Mouse (Mus musculus) liver, adult (tissue): Measurements from ENCODE around the gene Zfp708.

Experiments used
- GATA4 ChIP-seq: IDR thresholded peaks from 2 replicates; pipeline ENCODE4 v1.6.1; 2014; ENCODE audit warnings: mild to moderate bottlenecking, low read length; ENCODE audit not compliant: insufficient replicate concordance

The Zfp708 gene

DNA sequence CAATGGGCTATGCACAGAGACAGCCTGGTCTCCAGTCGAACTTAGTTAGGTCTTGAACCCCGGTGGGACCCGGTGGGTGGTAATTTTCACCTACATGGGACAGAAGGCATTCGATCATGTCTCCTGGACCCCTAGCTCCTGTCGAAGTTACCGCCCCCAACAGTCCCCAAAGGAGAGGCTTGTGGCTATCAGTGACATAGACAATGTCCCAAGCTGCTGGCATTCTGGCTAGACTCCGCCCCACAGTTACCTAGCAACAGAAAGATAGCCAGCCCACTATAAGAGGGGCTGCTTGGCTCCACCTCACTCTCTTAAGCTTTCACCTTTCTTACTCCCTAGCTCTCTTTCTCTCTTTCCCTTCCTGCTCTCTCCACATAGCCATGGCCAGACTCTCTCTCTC lies 35.3 kb downstream of the Zfp708 start:
- TF ChIP-seq GATA4: no peak

- TF ChIP-seq GATA4: no peak; the same call in 1 of the 2 replicates
Measured at GRCm38 (mm10) chr13:67060786-67061358, 36.9 kb downstream of the Zfp708 start, which contains the start of gene Zfp712. TSS of gene Zfp712 (minus strand) at chr13:67061170.

- TF ChIP-seq GATA4: no peak
Measured at GRCm38 (mm10) chr13:67060161-67060785, 37.5 kb downstream of the Zfp708 start.
